Mouse (Mus musculus): Measurements from ENCODE around the gene Tlr5. TPM values are rescaled to one million over a fixed set of nuclear protein-coding genes. Genes with fewer than 3 reads are reported as not detected.

The Tlr5 gene
- polyA plus RNA-seq, 1 experiment = 4.3 TPM

DNA sequence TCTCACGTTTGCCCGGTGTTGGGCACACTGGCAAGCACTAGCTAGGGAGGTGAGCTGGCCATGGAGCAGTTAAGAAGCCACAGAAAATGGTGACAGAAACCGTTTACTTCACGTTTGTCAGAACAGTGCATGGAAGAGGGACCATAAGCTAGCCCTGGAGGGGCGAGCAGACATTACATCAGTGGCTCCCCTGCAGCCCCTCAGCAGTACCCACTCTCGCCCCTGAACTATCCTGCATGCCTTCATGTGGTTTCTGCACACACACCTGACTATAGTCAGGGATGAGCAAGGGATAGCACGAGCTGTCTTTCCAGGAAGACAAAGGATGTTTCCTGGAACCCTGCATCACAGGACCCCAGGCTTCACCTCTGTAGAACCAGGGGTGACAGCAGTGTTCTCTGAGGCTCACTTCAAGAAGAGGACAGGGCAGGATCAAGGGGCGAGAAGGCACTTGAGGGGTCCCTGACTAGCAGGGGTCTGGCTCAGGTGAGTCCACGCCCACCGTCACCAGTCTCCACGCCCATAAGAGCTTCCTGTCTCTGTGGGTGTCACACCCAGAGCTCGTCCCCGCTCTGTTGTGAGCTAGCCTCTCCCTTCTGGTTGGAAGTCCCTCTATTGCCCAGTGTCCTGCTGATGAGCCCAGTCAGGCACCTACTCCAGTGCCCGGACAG, 35.6 kb downstream of the Tlr5 start:
- no peak for DNase-seq (ENCODE audit: low spot score)

DNA sequence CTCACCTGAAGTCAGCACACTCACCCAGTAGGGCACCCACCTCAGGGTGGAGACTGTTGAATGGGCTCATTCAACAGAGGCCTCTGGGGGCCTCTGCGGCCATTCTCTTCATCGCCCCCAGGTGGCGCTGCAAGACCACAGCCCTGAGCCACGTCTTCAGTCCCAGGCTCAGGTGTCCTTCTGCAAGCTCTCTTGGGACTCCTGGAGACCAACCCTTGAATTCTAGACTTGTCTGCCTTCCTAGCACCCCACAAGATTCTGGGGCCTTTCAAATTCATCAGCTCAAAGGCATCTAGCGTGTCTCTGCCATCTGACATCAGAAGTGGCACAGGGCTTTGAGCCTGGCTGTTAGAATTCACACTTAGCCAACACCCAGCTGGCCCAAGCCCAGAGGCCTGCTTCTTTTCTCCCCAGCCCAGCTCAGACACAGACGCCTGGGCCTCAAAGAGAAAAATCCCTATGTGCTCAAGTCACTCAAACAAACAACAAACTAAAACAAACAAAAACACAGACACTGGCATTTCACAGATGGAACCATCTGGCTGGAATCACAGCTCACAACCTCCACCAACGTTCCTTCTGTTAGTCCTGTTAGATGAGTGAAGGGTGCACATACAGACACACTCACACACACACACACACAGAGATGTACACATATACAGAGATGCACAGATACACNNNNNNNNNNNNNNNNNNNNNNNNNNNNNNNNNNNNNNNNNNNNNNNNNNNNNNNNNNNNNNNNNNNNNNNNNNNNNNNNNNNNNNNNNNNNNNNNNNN, 36.6 kb downstream of the Tlr5 start:
- peak; percentile 60 for DNase-seq (ENCODE audit: low spot score)

Other genes with a start within 250 kb of the Tlr5 start
- gene Ccdc185, start 205.6 kb upstream of the Tlr5 start, polyA plus RNA-seq (2012; rRNA removed) = not detected in 2 replicates
- gene Susd4, start 190.9 kb upstream of the Tlr5 start, polyA plus RNA-seq (2012; rRNA removed) = 9.2 and 9.8 TPM in 2 replicates

Measured in urinary bladder, adult 2 months (tissue).